Mouse (Mus musculus): Measurements from ENCODE around the gene Hsd17b14. TPM values are rescaled to one million over a fixed set of nuclear protein-coding genes. Genes with fewer than 3 reads are reported as not detected.

The Hsd17b14 gene
- polyA plus RNA-seq, 1 experiment from 2014 or later, result 2.5 TPM

- ATAC-seq (replicated peaks; ENCODE audit: low FRiP score, low TSS enrichment, low read depth) (no peak), DNase-seq (ENCODE audit: low spot score) (no peak)
- H3K9ac ChIP-seq (ENCODE audit: low read length), result no peak overlapping the region
- no peak overlapping the region for H3K4me3 ChIP-seq (ENCODE audit: low read depth, low read length)
- H3K4me2 ChIP-seq (ENCODE audit: low read length), result no peak overlapping the region
- no peaks in the 10 kb centered on the region for H3K27me3 ChIP-seq (replicated peaks; ENCODE audit: control insufficient read depth, insufficient read depth, low read length)
- no peaks in the 10 kb centered on the region for H3K36me3 ChIP-seq (ENCODE audit: control insufficient read depth, insufficient read depth, low read length)
- WGBS, result 92% methylated on average over 2 of the region's 2 CpGs
- no peaks in the 10 kb centered on the region for H3K4me1 ChIP-seq (replicated peaks; ENCODE audit: control insufficient read depth, insufficient read depth, low read length)
- no peaks in the 10 kb centered on the region for H3K9me3 ChIP-seq (ENCODE audit: control insufficient read depth, low read length)
- no peak overlapping the region for H3K27ac ChIP-seq (ENCODE audit: low read depth)
Measured at GRCm38 (mm10) chr7:45553990-45554389, 703 bp upstream of the Hsd17b14 start.

GRCm38 (mm10) chr7:45555787-45556186 lies 1.1 kb downstream of the Hsd17b14 start:
- Histone ChIP-seq H3K27ac (ENCODE audit: low read depth) (no peak overlapping the region), H3K4me2 (ENCODE audit: low read length) (no peak overlapping the region)
- ATAC-seq (replicated peaks; ENCODE audit: low FRiP score, low TSS enrichment, low read depth), result no peak

GRCm38 (mm10) chr7:45558907-45559306 lies 4.2 kb downstream of the Hsd17b14 start:
- Histone ChIP-seq H3K27ac (ENCODE audit: low read depth) (no peak overlapping the region), H3K4me1 (replicated peaks; ENCODE audit: control insufficient read depth, insufficient read depth, low read length) (peaks cover 13% of the 10 kb centered on the region), H3K4me3 (ENCODE audit: low read depth, low read length) (no peak overlapping the region), H3K9ac (ENCODE audit: low read length) (no peak overlapping the region), H3K36me3 (ENCODE audit: control insufficient read depth, insufficient read depth, low read length) (no peaks in the 10 kb centered on the region), H3K4me2 (ENCODE audit: low read length) (no peak overlapping the region), H3K27me3 (replicated peaks; ENCODE audit: control insufficient read depth, insufficient read depth, low read length) (no peaks in the 10 kb centered on the region), H3K9me3 (ENCODE audit: control insufficient read depth, low read length) (no peaks in the 10 kb centered on the region)
- no peak for ATAC-seq (replicated peaks; ENCODE audit: low FRiP score, low TSS enrichment, low read depth)
- WGBS, result 21% methylated on average over 6 of the region's 6 CpGs
- DNase-seq (ENCODE audit: low spot score), result no peak

More at GRCm38 (mm10) chr7:45555787-45556186, 1.1 kb downstream of the Hsd17b14 start:
- Histone ChIP-seq H3K4me1 (replicated peaks; ENCODE audit: control insufficient read depth, insufficient read depth, low read length) (0 out of 2 replicates have a peak, but pooled peaks cover 2% of the 10 kb centered on the region), H3K9ac (ENCODE audit: low read length) (no peak overlapping the region), H3K27me3 (replicated peaks; ENCODE audit: control insufficient read depth, insufficient read depth, low read length) (no peaks in the 10 kb centered on the region), H3K4me3 (ENCODE audit: low read depth, low read length) (no peak overlapping the region), H3K36me3 (ENCODE audit: control insufficient read depth, insufficient read depth, low read length) (no peaks in the 10 kb centered on the region), H3K9me3 (ENCODE audit: control insufficient read depth, low read length) (no peaks in the 10 kb centered on the region)
- DNase-seq (ENCODE audit: low spot score), result peak; percentile 85
- WGBS, result 29% methylated on average over 8 of the region's 8 CpGs

- no peak overlapping the region for H3K9ac ChIP-seq (ENCODE audit: low read length)
- H3K27me3 ChIP-seq (replicated peaks; ENCODE audit: control insufficient read depth, insufficient read depth, low read length), result no peaks in the 10 kb centered on the region
- no peaks in the 10 kb centered on the region for H3K36me3 ChIP-seq (ENCODE audit: control insufficient read depth, insufficient read depth, low read length)
- ATAC-seq (replicated peaks; ENCODE audit: low FRiP score, low TSS enrichment, low read depth), result no peak
- peaks cover 13% of the 10 kb centered on the region for H3K4me1 ChIP-seq (replicated peaks; ENCODE audit: control insufficient read depth, insufficient read depth, low read length)
- H3K27ac ChIP-seq (ENCODE audit: low read depth), result no peak overlapping the region
- H3K9me3 ChIP-seq (ENCODE audit: control insufficient read depth, low read length), result no peaks in the 10 kb centered on the region
- no peak overlapping the region for H3K4me2 ChIP-seq (ENCODE audit: low read length)
- H3K4me3 ChIP-seq (ENCODE audit: low read depth, low read length), result no peak overlapping the region
- 78% methylated on average over 7 of the region's 7 CpGs for WGBS
- DNase-seq (ENCODE audit: low spot score), result no peak
Measured at GRCm38 (mm10) chr7:45560241-45560640, 5.5 kb downstream of the Hsd17b14 start.

GRCm38 (mm10) chr7:45560843-45561623 lies 6.3 kb downstream of the Hsd17b14 start:
- H3K4me2 ChIP-seq (ENCODE audit: low read length), result peak overlapping the region; percentile 26
- peak; percentile 44; the same call in 1 of the 2 replicates for ATAC-seq (replicated peaks; ENCODE audit: low FRiP score, low TSS enrichment, low read depth)
- no peaks in the 10 kb centered on the region for H3K9me3 ChIP-seq (ENCODE audit: control insufficient read depth, low read length)
- H3K9ac ChIP-seq (ENCODE audit: low read length), result no peak overlapping the region
- WGBS, result 24% methylated on average over 17 of the region's 17 CpGs
- H3K4me3 ChIP-seq (ENCODE audit: low read depth, low read length), result no peak overlapping the region
- no peak overlapping the region for H3K27ac ChIP-seq (ENCODE audit: low read depth)
- H3K4me1 ChIP-seq (replicated peaks; ENCODE audit: control insufficient read depth, insufficient read depth, low read length), result peaks cover 13% of the 10 kb centered on the region
- H3K27me3 ChIP-seq (replicated peaks; ENCODE audit: control insufficient read depth, insufficient read depth, low read length), result no peaks in the 10 kb centered on the region
- peak; percentile 95 for DNase-seq (ENCODE audit: low spot score)
- no peaks in the 10 kb centered on the region for H3K36me3 ChIP-seq (ENCODE audit: control insufficient read depth, insufficient read depth, low read length)

GRCm38 (mm10) chr7:45561624-45562520 lies 7.2 kb downstream of the Hsd17b14 start:
- WGBS, result 46% methylated on average over 12 of the region's 12 CpGs
- peaks cover 13% of the 10 kb centered on the region for H3K4me1 ChIP-seq (replicated peaks; ENCODE audit: control insufficient read depth, insufficient read depth, low read length)
- H3K27ac ChIP-seq (ENCODE audit: low read depth), result no peak overlapping the region
- 0 out of 2 replicates have a peak, but pooled peaks have one; percentile 10 for ATAC-seq (replicated peaks; ENCODE audit: low FRiP score, low TSS enrichment, low read depth)
- no peaks in the 10 kb centered on the region for H3K36me3 ChIP-seq (ENCODE audit: control insufficient read depth, insufficient read depth, low read length)
- no peaks in the 10 kb centered on the region for H3K27me3 ChIP-seq (replicated peaks; ENCODE audit: control insufficient read depth, insufficient read depth, low read length)
- no peak overlapping the region for H3K4me3 ChIP-seq (ENCODE audit: low read depth, low read length)
- 0 out of 2 replicates have a peak overlapping the region, but pooled peaks have one; percentile 1 for H3K9ac ChIP-seq (ENCODE audit: low read length)
- peak overlapping the region; percentile 26 for H3K4me2 ChIP-seq (ENCODE audit: low read length)
- DNase-seq (ENCODE audit: low spot score), result no peak
- H3K9me3 ChIP-seq (ENCODE audit: control insufficient read depth, low read length), result no peaks in the 10 kb centered on the region

GRCm38 (mm10) chr7:45564811-45565210 lies 10.1 kb downstream of the Hsd17b14 start:
- Histone ChIP-seq H3K9me3 (ENCODE audit: control insufficient read depth, low read length) (no peaks in the 10 kb centered on the region), H3K27me3 (replicated peaks; ENCODE audit: control insufficient read depth, insufficient read depth, low read length) (no peaks in the 10 kb centered on the region), H3K36me3 (ENCODE audit: control insufficient read depth, insufficient read depth, low read length) (no peaks in the 10 kb centered on the region), H3K9ac (ENCODE audit: low read length) (no peak overlapping the region), H3K4me2 (ENCODE audit: low read length) (no peak overlapping the region), H3K4me1 (replicated peaks; ENCODE audit: control insufficient read depth, insufficient read depth, low read length) (peaks cover 20% of the 10 kb centered on the region), H3K4me3 (ENCODE audit: low read depth, low read length) (no peak overlapping the region), H3K27ac (ENCODE audit: low read depth) (no peak overlapping the region)
- DNase-seq (ENCODE audit: low spot score), result no peak
- WGBS, result 54% methylated on average over 2 of the region's 2 CpGs
- no peak for ATAC-seq (replicated peaks; ENCODE audit: low FRiP score, low TSS enrichment, low read depth)

GRCm38 (mm10) chr7:45565446-45565845 lies 10.8 kb downstream of the Hsd17b14 start:
- no peak for ATAC-seq (replicated peaks; ENCODE audit: low FRiP score, low TSS enrichment, low read depth)
- H3K4me2 ChIP-seq (ENCODE audit: low read length), result no peak overlapping the region
- no peaks in the 10 kb centered on the region for H3K36me3 ChIP-seq (ENCODE audit: control insufficient read depth, insufficient read depth, low read length)
- no peak overlapping the region for H3K4me3 ChIP-seq (ENCODE audit: low read depth, low read length)
- H3K9ac ChIP-seq (ENCODE audit: low read length), result no peak overlapping the region
- no peak overlapping the region for H3K27ac ChIP-seq (ENCODE audit: low read depth)
- DNase-seq (ENCODE audit: low spot score), result no peak
- H3K4me1 ChIP-seq (replicated peaks; ENCODE audit: control insufficient read depth, insufficient read depth, low read length), result peaks cover 22% of the 10 kb centered on the region
- H3K27me3 ChIP-seq (replicated peaks; ENCODE audit: control insufficient read depth, insufficient read depth, low read length), result no peaks in the 10 kb centered on the region
- H3K9me3 ChIP-seq (ENCODE audit: control insufficient read depth, low read length), result no peaks in the 10 kb centered on the region
- WGBS, result 88% methylated on average over 9 of the region's 9 CpGs

Data from intestine, embryonic 14.5 days (tissue).